Mouse (Mus musculus) right cerebral cortex, adult 2 months (tissue): ENCODE results near the gene Sec24b.

Source experiments
- DNase-seq, 2 experiments: peaks; one replicate each; pipeline ENCODE4 v3.0.0; 2021 to 2022; ENCODE audit warnings: low spot score in 2 of 2

Sec24b gene

DNA sequence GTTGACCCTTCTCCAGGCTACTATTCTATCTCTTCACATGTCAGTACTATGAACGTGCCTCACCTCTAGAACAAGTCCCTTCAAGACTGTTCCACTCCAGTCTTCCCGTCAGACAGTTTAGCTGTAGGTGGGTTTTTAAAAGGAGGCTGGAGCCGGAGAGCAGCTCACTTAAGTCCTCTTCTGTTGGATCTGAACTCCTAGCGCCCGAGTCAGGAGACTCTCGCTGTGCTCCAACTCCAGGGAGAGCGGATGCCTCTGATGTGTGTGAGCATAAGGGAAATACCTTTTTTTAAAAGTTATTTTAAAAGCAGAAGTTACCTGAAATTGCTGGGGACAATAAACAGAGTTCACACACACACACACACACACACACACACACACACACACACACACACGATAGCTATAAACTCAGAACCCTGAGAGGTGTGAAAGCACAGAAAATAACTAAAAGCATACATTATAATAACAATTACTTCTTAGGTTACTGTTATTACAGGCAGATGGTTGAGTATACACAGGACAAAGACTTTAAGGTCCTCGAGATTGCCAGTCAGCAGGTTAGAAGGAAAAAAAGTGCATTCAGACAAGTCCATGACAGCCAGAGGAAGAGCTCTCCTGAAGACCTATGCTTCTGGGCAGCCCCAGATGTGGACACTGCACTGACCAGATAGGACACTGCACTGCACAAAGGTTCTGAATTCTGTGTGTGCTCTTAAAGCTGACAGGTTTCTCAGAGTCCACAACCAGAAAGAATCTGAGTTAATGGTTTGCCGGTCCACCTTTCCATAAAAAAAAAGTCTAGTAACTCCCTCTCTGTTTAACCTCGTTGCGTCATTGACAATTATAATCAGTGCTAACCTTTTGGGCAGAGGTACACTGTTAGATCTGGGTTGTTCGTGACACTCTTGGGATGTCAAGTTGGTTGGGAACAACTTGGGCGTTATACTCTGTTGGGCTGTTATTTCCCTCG lies 5.7 kb downstream of the Sec24b start:
- no peak for DNase-seq

- no peak for DNase-seq
These were observed 6.8 kb downstream of the Sec24b start for GRCm38 (mm10) chr3:130054587-130054986.

- no peak for DNase-seq
These were observed 7.8 kb downstream of the Sec24b start for GRCm38 (mm10) chr3:130053340-130054066.

DNA sequence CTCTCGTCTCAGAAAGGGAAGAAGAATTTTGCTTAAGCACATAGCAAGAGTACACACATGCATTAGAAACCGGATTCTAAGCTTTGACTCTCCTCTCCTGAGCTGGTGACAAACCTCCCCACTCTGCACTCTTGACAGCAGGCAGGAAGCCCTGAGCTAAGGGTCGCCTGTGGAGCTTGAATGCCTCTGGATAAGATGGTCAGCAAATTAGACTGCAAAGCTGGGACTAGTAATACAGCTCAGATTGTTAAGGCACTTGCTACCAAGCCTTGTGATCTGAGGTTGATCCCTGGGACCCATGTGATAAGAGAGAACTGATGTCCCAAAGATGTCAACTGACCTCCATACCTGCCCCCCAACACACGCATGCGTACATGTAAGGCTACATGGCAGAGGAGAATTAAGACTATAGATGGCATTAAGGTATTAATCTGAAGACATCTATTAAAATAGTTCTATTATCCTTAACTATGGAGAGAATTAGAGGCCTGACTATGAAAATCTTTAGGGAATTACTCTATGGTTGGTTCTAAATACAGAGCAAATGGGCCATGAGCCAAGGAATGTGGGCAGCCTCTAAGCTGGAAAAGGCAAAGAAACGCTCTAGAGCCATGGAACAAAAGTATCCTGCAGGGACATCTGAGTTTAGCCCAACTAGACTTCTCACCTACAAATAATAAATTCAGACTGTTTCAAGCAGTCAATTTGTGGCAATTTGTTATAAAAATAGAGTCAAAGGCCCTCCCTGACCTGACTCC lies 8.6 kb downstream of the Sec24b start:
- DNase-seq = peak; percentile 55 to 67

DNA sequence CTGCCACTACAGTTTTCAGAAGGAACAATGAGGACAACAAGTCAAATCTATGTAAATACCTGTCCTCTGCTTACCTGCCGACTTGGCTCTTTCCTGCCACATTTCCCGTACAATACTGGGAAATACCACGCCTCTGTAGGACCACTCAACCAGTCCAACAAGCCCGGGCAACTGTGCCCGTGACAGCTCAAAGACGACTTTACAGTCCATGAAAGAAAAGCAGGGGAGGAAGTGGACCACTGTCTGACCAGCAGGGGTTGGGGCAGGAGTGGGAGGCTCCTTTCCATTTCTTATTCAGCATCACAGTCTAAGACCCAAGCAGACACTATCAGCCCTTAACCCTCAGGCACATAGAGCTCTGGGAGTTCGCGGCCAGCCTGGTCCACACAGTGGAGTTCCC lies 9.2 kb downstream of the Sec24b start:
- no peak for DNase-seq

- DNase-seq = no peak
These were observed 20.6 kb downstream of the Sec24b start for GRCm38 (mm10) chr3:130040711-130041110.

DNA sequence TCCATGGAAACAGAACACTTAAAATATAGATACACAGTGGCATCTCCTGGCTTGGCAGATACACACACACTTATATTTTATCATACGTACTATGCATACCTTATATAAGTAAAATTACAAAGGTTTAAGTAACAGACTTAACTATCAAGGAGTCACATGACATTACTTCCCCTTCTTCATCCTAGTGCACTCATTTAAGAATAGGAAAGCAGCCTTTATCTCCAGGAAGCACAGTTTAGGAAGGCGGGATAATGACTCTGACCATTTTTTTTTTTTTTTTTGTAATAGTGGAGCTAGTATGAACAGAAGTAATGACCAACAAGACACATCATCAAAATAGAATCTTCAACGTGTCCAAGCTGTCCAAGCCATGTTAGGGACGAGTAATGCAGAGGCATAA lies 21.3 kb downstream of the Sec24b start:
- no peak for DNase-seq

DNA sequence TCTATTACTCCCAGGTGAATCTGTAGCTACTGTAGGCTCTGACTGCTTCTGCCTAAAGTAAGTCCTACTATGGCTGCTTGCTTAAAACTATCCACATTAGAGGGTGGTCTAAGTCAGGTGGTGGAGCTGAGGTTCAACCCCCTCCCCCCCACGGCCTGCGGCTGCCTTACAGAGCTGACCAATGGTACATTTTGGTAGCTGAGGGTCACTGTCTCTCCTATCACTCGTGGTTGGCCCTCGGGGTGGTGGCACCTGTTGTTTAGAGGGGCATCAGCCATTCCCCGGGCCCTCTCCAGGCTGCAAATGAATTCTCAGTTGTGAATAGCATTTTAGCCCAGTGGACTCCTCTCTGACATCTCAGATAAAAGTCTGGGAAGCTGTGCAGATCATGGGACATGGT lies 32.6 kb downstream of the Sec24b start:
- no peak for DNase-seq

DNA sequence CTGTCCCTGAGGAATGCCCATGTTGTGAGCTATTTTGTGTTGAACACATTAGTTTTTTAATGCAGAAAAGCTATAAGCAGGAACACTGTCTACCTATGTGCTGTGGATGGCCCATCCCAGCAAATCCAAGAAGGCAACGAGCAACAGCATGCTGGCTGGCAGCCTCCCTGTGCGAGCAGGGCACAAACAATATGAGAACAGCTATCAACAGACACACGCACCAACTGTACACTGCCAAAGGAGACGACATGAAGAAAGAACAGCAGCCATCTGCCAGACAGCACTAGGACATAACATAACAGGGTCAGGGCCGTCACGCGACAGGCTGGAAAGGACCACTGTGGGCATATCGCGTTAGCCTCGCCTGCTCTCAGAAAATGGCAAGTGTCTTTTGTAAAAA lies 35.2 kb downstream of the Sec24b start:
- DNase-seq = no peak

DNA sequence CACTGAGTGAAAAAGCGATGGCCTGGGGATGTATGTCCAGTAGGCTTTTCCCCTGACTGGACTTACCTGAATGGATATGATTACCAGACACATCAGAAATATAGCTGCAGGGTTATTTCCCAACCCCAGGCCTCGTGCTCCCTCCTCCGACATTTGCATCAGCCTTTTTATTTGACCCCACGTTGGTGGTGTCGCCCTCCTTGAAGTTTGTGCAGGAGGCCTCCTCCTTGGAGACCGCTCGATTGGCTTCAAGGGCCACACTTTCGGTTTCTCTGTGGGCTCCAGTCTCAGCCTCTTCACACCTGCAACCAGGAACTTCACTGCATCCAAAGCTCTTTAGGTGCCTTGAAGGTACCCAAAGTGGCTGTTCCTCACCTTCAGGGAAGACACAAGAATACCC lies 35.8 kb downstream of the Sec24b start:
- DNase-seq = no peak

GRCm38 (mm10) chr3:130012943-130013342 lies 48.4 kb downstream of the Sec24b start:
- no peak for DNase-seq

DNA sequence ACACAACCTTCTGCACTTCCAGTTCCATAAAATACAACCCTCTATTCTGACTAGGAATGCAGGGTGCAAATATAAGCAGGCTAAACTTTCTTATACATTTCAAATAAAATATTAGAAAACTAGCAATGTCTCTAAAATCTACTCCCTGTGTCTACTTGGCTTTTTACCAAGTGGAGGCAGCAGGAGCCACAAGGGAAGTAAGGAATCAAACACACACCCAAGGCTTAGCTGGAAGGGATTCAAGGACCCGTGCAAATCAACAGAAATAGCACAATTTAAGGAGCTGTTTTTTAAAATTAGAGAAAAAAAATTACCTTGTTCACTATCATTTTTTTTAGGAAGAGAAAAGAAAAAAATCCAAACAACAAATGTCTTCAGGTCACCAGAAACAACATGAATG lies 50.1 kb downstream of the Sec24b start:
- no peak for DNase-seq

DNA sequence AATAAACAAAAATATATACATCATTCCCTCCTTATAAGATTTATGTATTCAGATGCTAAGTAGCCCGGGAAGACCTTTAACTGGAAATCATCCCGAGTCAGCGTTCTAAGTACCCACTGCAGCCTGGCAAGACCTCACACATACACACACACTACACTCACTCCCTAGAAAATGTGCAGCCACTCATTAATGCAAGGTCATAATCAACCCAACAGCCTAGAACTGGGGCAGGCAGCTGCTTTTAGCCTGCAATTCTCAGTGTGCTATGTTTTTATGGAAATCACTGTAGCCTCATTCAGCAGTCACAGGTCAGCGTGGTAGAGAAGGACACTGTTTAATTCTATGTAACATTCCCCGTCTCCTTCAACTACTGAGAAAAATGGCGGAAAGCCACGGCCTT lies 55.2 kb downstream of the Sec24b start:
- no peak for DNase-seq

DNA sequence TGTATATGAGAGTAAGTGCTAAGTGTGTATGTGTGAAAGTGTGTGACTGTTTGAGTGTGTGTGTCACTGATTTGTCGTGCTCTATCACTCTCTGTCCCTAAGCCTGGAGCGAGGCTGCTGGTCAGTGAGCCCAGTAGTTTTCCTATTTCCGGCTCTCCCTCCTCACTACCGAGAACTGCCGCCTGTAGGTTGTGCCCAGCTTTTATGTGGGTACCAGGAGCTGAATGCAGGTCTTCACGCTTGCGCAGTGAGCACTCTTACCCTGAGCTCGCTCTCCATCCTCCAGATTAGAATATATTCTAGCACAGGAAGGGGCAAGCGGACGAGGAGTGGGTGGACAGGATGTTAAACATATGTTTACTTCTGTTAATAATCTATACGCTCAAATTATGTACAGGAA lies 60.4 kb downstream of the Sec24b start:
- DNase-seq = no peak

GRCm38 (mm10) chr3:129998526-129998925 lies 62.8 kb downstream of the Sec24b start:
- DNase-seq = peak; percentile 29 to 44

GRCm38 (mm10) chr3:129998001-129998400 lies 63.4 kb downstream of the Sec24b start:
- peak in 1 of 2 experiments; percentile 21 for DNase-seq

- DNase-seq = no peak
These were observed 64.0 kb downstream of the Sec24b start for GRCm38 (mm10) chr3:129997324-129997723.

GRCm38 (mm10) chr3:129987297-129987696 lies 74.1 kb downstream of the Sec24b start:
- no peak for DNase-seq

DNA sequence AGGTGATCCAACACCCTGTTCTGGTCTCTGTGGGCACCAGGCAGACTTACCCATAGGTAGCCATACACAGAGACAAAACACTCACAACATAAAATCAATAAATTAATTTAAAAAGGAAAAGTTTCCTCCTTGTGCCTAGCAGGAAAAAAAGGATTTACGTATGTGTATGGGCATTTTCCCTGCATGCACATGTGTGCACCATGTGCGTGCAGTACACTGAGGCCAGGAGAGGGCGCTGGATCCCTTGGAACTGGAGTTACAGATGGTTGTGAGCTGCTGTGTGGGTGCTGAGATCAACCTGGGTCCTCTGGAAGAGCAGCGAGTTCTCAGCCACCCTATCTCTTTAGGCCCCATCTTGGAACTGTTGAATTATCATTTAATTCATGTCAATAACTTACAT lies 76.0 kb downstream of the Sec24b start:
- DNase-seq = no peak

GRCm38 (mm10) chr3:129984797-129985196 lies 76.6 kb downstream of the Sec24b start:
- DNase-seq = no peak

DNA sequence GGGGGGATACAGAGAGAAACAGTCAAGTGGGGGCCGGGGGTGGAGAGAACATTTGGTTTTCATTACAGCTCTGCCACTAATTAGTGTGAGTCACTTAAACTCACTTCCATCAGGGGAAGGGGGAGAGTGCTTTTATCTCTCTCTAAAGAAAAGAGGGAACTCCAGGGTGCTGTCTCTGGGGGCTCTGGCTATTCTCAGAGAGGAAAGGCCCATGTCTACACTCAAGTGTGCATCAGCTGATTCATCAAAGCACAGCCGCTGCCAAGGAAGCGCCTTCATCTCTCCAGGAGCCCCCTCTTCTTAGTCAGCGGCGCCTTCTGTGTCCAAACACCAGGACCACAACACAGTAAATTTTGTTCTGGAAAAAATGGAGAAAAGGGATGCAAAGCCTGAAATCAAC lies 79.1 kb downstream of the Sec24b start:
- no peak for DNase-seq

GRCm38 (mm10) chr3:129981756-129982155 lies 79.6 kb downstream of the Sec24b start:
- no peak for DNase-seq
